Mouse (Mus musculus): ENCODE data around the gene Rad51b. TPM values are rescaled to one million over a fixed set of nuclear protein-coding genes. Genes with fewer than 3 reads are reported as not detected.

The Rad51b gene
- polyA plus RNA-seq, 1 experiment from 2014 or later: 3.3 TPM

DNA sequence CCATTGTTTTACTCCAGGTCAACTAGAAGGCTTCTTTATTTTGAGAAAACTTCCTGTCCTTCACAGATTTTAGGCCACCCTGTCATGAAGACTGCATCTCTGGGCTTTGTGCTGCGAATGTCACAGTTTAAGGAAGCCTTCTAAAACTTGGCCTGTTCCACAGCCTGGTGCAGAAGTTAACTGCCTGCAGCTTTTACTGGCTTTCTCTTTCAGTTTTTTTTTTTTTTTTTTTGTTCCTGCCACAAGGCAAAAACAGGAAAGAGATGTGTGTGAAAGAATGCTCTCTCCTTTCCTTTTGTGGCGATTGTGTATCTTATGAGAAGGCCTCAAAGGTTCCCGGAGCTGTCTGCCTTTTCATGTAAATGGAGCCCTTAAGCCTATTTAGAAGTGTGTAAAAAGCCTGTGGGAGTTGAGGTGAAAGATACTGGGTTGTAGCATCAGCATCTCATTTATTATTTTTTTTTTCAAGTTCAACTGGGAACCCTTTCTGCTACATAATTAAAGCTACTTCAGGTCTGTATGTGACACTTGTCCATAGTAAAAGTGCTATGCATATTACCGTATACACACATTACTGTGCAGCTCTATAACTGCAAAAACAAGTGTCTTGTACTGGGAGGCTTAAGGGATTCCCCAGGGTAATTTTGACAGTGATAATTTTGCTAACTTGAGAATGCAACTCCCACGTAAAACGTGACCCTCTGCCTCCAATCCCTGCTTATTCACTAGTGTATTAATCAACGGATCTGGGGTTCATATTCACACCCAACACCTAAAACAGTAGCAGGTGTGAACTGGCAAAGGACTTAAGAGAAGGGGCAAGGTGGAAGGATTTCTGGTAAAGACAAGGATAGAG is 328.8 kb downstream of the Rad51b start:
- Histone ChIP-seq H3K27ac (peak overlapping the region; percentile 50), H3K4me1 (replicated peaks) (peaks cover 9% of the 10 kb centered on the region), H3K4me3 (no peak overlapping the region), H3K9ac (no peak overlapping the region), H3K9me3 (replicated peaks) (no peaks in the 10 kb centered on the region), H3K36me3 (no peaks in the 10 kb centered on the region), H3K27me3 (no peaks in the 10 kb centered on the region), H3K4me2 (no peak overlapping the region)
- 52% methylated on average over 7 of the region's 7 CpGs for WGBS
- 0 out of 2 replicates have a peak, but pooled peaks have one; percentile 43 for ATAC-seq (replicated peaks; ENCODE audit: insufficient number of reproducible peaks, insufficient read depth, low FRiP score, low read depth)

DNA sequence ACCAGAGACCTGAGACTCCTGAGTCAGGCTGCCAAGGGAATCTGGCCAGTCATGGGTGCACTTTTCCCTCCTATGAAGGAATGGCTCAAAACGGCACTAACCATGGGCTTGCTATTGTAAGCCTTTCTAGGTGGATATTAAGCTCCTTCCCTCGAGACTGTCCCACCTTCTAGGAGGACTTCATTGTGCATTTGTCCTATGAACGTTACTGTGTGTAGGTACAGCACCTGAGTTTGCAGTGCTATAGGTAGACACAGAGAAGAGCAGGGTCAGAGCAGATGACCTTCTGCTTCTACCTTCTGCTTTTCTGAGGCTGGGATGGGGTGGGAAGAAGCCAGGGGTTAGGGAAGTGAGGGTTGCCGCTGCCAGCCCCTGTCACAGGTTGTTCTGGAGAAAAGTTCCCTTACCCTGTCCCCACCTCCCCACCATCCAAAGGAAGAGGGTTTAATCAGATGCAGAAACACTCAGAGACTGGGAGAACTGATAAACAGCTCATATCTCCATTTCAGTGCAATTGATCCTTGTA is 329.5 kb downstream of the Rad51b start:
- Histone ChIP-seq H3K9me3 (replicated peaks) (no peaks in the 10 kb centered on the region), H3K36me3 (no peaks in the 10 kb centered on the region), H3K4me1 (replicated peaks) (peaks cover 9% of the 10 kb centered on the region), H3K27me3 (no peaks in the 10 kb centered on the region), H3K4me3 (no peak overlapping the region), H3K9ac (no peak overlapping the region), H3K27ac (peak overlapping the region; percentile 50), H3K4me2 (no peak overlapping the region)
- ATAC-seq (replicated peaks; ENCODE audit: insufficient number of reproducible peaks, insufficient read depth, low FRiP score, low read depth): no peak
- WGBS: 71% methylated on average over 4 of the region's 4 CpGs

DNA sequence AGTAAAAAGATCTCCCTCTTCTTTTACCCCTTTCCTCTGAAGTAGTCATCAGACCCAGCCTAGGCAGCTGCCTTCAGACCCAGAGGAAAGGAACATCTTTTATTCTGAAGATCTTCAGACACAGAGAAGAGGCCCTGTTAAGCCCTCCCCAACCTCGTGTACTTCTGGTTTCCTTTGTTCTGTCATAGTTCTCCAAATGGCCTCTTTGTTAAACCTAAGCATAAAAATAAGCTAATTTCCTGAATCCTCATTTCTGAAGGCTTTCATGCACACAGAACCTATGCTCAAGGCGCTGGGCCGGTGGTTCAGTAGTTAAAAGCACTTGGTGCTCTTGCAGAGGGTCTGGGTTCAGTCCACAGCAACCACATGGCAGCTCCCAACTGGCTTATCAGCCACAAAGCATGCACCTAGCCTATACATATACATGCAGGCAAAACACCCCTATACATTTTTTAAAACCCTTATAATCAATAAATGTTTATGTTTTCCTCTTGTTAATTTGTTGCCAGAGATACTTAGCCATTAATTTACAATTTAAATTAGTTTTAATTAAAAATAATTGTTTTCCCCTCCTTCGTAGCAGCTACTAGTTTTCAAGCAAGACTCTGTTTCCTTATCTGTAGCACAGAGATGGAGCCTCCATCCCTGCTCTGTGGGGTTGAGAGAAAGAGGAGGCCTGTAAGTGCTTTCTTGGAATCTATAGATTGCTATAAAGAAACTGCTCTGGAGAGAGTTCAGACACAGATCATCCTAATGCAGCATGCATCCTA is 330.5 kb downstream of the Rad51b start:
- H3K4me3 ChIP-seq: no peak overlapping the region
- H3K36me3 ChIP-seq: no peaks in the 10 kb centered on the region
- H3K9me3 ChIP-seq (replicated peaks): no peaks in the 10 kb centered on the region
- H3K27ac ChIP-seq: peak overlapping the region; percentile 37; the same call in 1 of the 2 replicates
- H3K9ac ChIP-seq: no peak overlapping the region
- H3K27me3 ChIP-seq: no peaks in the 10 kb centered on the region
- peaks cover 9% of the 10 kb centered on the region for H3K4me1 ChIP-seq (replicated peaks)
- H3K4me2 ChIP-seq: no peak overlapping the region
- WGBS: 62% methylated on average over 4 of the region's 4 CpGs
- ATAC-seq (replicated peaks; ENCODE audit: insufficient number of reproducible peaks, insufficient read depth, low FRiP score, low read depth): no peak

DNA sequence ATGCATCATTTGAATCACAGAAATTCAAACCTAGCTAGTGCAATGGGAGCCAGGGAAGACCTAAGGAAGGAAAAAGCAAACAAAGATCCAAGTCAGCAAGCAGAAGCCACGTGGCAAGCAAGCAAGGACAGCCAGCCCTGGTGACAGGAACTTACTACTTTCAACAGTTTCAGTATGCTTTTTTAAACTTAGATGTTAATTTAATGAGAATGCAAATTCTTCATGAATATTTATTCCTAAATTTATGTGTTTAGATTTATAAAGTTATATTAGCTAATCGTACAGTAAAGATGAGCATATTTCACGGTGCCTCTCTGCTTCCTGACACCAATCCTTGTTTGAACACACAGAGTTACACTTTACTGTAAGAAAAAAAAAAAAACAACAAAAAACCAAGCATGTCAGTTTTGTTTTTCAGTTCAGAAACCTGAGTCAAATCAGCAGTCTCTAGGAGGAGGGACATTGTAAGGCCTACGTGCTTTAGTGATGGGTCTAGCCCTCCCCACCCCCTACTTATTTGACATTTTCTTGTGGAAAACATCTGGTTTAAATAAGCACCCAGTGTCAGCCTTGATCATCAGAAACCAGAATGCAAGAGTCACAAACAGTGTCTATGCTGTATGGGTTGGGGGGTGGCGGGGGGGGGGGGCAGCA is 331.2 kb downstream of the Rad51b start:
- no peak for ATAC-seq (replicated peaks; ENCODE audit: insufficient number of reproducible peaks, insufficient read depth, low FRiP score, low read depth)
- Histone ChIP-seq H3K9ac (no peak overlapping the region), H3K27ac (no peak overlapping the region), H3K4me2 (no peak overlapping the region), H3K4me3 (no peak overlapping the region), H3K36me3 (no peaks in the 10 kb centered on the region), H3K4me1 (replicated peaks) (peaks cover 9% of the 10 kb centered on the region), H3K27me3 (no peaks in the 10 kb centered on the region), H3K9me3 (replicated peaks) (no peaks in the 10 kb centered on the region)
- 68% methylated on average over 5 of the region's 5 CpGs for WGBS

DNA sequence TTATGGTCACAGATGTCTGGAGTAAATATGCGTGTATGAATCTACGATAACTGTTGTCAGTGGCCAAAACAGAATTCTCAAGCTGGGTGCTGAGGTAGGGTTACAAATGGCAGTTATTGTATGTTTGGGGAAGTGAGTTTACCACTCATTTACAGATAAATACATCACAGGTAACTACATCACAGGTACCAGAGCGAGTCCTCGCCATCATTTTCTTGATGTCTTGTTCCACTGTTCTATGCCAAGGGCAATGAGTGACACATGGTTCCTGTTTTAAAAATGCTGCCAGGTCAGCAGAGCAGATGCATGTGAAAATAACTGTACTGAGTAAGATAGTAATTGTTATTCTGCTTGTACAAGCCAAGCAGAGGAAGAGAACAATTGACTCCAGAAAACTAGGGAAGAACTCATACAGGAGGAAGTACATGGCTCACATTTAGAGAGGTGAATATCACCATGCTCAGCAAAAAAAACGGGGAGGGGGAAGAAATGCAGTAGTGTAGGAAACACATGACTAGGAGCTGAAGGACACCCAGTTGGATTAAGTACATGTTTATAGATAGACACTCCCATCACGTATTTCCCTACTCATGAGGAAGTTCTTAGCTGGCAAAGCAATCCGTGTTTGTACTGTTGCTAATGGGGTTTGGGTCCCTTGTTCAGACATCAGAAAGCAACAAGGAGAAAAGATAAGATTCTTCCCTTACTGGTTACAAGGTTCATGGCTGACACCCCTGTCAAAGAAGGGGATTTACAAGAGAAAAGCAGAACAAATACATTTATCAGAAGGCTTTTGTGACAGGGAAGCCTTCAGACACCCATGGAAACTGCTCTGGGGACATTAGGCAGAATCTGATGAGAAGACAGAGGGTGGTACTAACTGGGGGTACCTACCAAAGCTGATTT is 333.1 kb downstream of the Rad51b start:
- no peak overlapping the region for H3K9ac ChIP-seq
- H3K27me3 ChIP-seq: no peaks in the 10 kb centered on the region

DNA sequence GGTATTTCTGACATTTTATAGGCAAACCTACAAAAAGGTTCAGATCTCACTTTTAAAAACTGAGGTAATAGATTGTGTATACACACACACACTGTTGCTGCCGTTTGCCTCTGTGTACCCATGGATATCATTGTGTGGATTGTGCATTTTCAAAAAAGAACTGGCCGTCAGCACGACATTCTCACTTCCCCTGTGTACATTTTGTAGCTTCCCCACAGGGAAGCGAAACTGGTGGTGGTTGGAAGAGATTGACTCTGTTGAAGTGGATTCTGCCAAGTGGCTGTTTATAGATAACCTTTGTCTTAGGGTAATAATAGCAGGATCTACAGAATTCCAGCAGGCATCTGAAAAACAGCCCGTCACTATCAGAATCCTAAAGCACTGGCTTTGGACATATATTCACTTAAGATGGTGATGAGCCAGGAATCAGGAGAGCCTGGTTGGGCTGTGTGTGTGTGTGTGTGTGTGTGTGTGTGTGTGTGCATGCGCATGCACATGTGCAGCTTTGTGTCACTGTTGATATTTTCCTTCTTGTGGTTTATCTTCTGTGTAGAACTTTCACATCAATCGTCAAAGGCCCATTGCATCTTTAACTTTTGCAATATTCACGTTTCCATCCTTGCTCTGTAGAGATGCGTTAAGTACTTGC is 336.5 kb downstream of the Rad51b start:
- H3K4me3 ChIP-seq: no peak overlapping the region
- H3K27ac ChIP-seq: no peak overlapping the region
- peaks cover 3% of the 10 kb centered on the region; the same call in 1 of the 2 replicates for H3K4me1 ChIP-seq (replicated peaks)
- H3K9ac ChIP-seq: no peak overlapping the region
- no peaks in the 10 kb centered on the region for H3K9me3 ChIP-seq (replicated peaks)
- WGBS: 63% methylated on average over 9 of the region's 9 CpGs
- no peak overlapping the region for H3K4me2 ChIP-seq
- no peaks in the 10 kb centered on the region for H3K36me3 ChIP-seq
- no peaks in the 10 kb centered on the region for H3K27me3 ChIP-seq
- no peak for ATAC-seq (replicated peaks; ENCODE audit: insufficient number of reproducible peaks, insufficient read depth, low FRiP score, low read depth)

More for the DNA sequence above, 333.1 kb downstream of the Rad51b start:
- H3K4me3 ChIP-seq: no peak overlapping the region
- WGBS: 64% methylated on average over 7 of the region's 7 CpGs
- H3K4me1 ChIP-seq (replicated peaks): peaks cover 5% of the 10 kb centered on the region; the same call in 1 of the 2 replicates
- no peak overlapping the region for H3K4me2 ChIP-seq
- no peaks in the 10 kb centered on the region for H3K9me3 ChIP-seq (replicated peaks)
- ATAC-seq (replicated peaks; ENCODE audit: insufficient number of reproducible peaks, insufficient read depth, low FRiP score, low read depth): no peak
- H3K27ac ChIP-seq: 0 out of 2 replicates have a peak overlapping the region, but pooled peaks have one; percentile 37
- H3K36me3 ChIP-seq: no peaks in the 10 kb centered on the region

DNA sequence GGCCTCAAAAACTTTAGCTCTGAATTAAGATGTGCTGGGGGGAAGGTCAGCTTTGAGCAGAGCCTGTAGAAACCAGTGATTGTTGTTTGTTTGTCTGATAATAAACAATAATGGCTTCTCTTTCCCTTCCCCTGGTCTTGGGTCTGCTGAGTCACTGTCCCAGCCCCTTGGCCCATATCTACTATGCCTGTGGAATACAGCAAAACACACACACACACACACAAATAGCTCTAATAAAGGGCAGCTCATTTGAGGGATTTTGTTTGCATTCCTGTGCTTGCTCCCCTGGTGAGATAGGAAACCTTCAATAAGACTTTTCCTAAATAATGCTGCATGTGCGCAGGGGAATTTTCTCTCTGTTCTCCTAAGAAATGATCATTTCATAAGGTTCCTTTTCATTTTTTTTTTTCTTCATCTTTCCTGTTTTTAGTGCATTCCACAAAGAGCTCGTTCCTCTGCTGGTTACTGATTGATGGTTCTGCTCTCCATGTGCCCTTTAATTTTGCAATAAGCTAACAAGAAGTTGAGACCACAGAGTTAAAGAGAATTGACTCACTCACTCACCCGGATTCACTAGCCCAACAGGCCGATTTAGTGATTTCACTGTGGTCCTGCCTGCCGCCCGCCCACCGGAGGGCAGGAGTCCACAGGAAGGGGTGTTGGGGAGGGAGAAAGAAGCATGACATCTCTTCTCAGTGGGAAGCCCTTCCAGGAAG is 344.6 kb downstream of the Rad51b start:
- 68% methylated on average over 7 of the region's 7 CpGs for WGBS
- Histone ChIP-seq H3K9ac (no peak overlapping the region), H3K4me3 (no peak overlapping the region), H3K4me1 (replicated peaks) (peaks cover 8% of the 10 kb centered on the region), H3K36me3 (no peaks in the 10 kb centered on the region), H3K27me3 (no peaks in the 10 kb centered on the region), H3K27ac (no peak overlapping the region), H3K9me3 (replicated peaks) (no peaks in the 10 kb centered on the region), H3K4me2 (no peak overlapping the region)
- ATAC-seq (replicated peaks; ENCODE audit: insufficient number of reproducible peaks, insufficient read depth, low FRiP score, low read depth): no peak

DNA sequence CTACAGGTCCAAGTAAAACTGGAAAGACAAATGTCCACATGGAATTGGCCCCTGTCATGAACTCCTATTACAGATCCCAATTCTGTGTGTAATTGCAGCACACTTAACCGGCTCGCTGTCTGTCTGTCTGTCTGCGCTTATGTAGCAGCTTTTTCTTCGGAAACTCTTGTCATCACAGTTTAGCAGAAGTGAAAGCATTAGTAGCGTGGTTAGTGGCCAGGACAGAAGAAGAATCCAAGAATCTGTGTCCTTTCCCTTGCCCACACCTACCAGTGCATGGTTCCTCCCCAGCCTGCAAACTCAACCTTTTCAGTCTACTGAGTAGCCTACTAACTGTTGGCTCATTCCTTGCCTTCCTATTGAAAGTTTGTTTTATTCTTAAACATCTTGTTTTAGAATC is 345.6 kb downstream of the Rad51b start:
- H3K4me2 ChIP-seq: no peak overlapping the region
- H3K9me3 ChIP-seq (replicated peaks): no peaks in the 10 kb centered on the region
- ATAC-seq (replicated peaks; ENCODE audit: insufficient number of reproducible peaks, insufficient read depth, low FRiP score, low read depth): no peak
- H3K36me3 ChIP-seq: no peaks in the 10 kb centered on the region
- no peak overlapping the region for H3K4me3 ChIP-seq
- WGBS: 86% methylated on average over 5 of the region's 5 CpGs
- no peaks in the 10 kb centered on the region for H3K27me3 ChIP-seq
- no peak overlapping the region for H3K9ac ChIP-seq
- H3K4me1 ChIP-seq (replicated peaks): peaks cover 8% of the 10 kb centered on the region
- H3K27ac ChIP-seq: no peak overlapping the region

DNA sequence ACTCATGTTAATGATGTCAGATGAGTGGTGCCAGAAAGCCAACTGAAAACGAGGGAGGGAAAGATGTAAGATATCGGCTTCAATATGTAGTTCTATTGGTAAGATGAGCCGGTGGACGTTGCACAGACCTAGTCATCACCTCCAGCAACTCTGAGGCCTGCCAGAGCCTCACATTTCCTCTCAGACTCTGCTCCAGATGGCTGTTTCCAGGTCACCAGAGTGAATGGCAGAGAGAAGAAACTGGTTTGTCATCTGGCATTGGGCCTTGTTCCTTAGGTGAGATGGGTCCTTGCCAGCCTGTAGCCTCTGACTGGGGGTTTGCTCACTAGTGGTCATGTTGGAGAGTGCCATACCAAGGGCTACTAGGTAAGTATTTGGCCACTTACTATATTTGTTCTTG is 348.6 kb downstream of the Rad51b start:
- Histone ChIP-seq H3K4me3 (no peak overlapping the region), H3K27me3 (no peaks in the 10 kb centered on the region), H3K9ac (no peak overlapping the region), H3K27ac (no peak overlapping the region), H3K4me2 (no peak overlapping the region), H3K9me3 (replicated peaks) (no peaks in the 10 kb centered on the region), H3K36me3 (no peaks in the 10 kb centered on the region), H3K4me1 (replicated peaks) (peaks cover 8% of the 10 kb centered on the region)
- ATAC-seq (replicated peaks; ENCODE audit: insufficient number of reproducible peaks, insufficient read depth, low FRiP score, low read depth): no peak
- 45% methylated on average over 4 of the region's 4 CpGs for WGBS

Data from heart, embryonic 15.5 days (tissue).